Mouse (Mus musculus): ENCODE results near the gene Zfp609.

DNA sequence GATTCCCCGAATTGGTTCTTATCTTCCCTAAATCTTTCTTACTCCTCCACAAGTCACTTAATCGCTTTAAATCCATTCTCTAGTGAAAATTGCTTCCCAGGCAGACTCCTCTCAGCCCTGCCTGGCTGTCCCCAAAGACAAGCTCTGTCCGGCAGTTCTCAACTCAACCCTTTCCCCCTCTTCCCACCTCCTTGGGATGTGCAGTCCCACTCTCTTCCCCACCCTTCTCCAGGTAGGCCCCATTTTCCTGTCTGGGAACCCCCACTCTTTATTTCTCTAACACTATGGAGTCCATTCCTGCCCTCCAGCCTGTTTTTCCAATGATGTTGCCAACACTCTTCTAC is 150.3 kb downstream of the Zfp609 start:
- no peak for TF ChIP-seq CTCF (IDR thresholded peaks at IDR 0.05; ENCODE audit: borderline replicate concordance, insufficient read depth, low read length)
- no peak for TF ChIP-seq POLR2A (IDR thresholded peaks at IDR 0.05; ENCODE audit: low read depth, low read length)

All from embryonic fibroblast, embryonic 13.5 days (primary cell).